Mouse (Mus musculus): Measurements from ENCODE around the gene Elof1. TPM values are rescaled to one million over a fixed set of nuclear protein-coding genes. Genes with fewer than 3 reads are reported as not detected.

The Elof1 gene
- polyA plus RNA-seq, 2 experiments = 59.5 to 102 TPM

DNA sequence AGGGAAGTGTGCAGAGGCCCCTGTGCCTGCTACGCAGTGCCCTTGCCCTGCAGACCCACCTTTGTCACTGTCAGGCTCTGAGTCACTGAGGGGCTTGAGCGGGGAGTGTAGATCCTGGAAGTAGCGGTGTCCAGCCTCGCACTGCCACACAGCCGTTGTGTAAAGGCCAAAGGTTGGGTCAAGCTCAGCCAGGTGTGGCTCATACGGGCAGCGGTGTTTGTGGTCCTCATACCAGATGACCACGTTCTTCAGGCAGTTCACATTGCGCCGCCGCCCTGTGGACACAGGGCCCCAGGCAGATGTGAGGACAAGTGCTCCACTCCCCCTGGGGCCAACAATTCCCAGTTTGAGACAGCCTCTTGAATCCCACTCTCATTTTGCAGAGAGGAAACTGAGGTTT lies 51.3 kb downstream of the Elof1 start:
- no peak for DNase-seq (ENCODE audit: low read depth in 3 of 3, low spot score in 3 of 3)
- Histone ChIP-seq H3K27ac (no peak overlapping the region), H3K4me2 (ENCODE audit: low read depth) (no peak overlapping the region), H3K4me3 (ENCODE audit: insufficient read depth in 1 of 2, low read depth in 2 of 2, low read length in 2 of 2) (no peak overlapping the region), H3K9ac (replicated peaks) (no peak overlapping the region), H3K36me3 (replicated peaks; ENCODE audit: control insufficient read depth, insufficient read depth, low read depth) (peaks cover 9% of the 10 kb centered on the region), H3K4me1 (replicated peaks; ENCODE audit: control insufficient read depth in 2 of 2, insufficient read depth in 2 of 2, low read length in 1 of 2) (peaks cover 0 to 6% of the 10 kb centered on the region in 2 experiments; a peak in 2 of 4 replicates), H3K9me3 (ENCODE audit: control insufficient read depth, low read length) (no peaks in the 10 kb centered on the region), H3K27me3 (ENCODE audit: control insufficient read depth, insufficient read depth, low read length) (no peaks in the 10 kb centered on the region)
- TF ChIP-seq EP300 (IDR thresholded peaks at IDR 0.05; ENCODE audit: low read depth) (no peak), CTCF (IDR thresholded peaks at IDR 0.05; ENCODE audit: low read depth) (no peak)
- 85% methylated on average over 11 of the region's 11 CpGs for WGBS (ENCODE audit: insufficient replicate concordance)
- ATAC-seq (ENCODE audit: insufficient read depth) = no peak

GRCm38 (mm10) chr9:22064341-22064740 lies 52.6 kb downstream of the Elof1 start:
- no peak for ATAC-seq (ENCODE audit: insufficient read depth)
- Histone ChIP-seq H3K27me3 (ENCODE audit: control insufficient read depth, insufficient read depth, low read length) (no peaks in the 10 kb centered on the region), H3K36me3 (replicated peaks; ENCODE audit: control insufficient read depth, insufficient read depth, low read depth) (peaks cover 12% of the 10 kb centered on the region), H3K4me3 (ENCODE audit: insufficient read depth in 1 of 2, low read depth in 2 of 2, low read length in 2 of 2) (no peak overlapping the region), H3K27ac (no peak overlapping the region), H3K4me2 (ENCODE audit: low read depth) (no peak overlapping the region), H3K9ac (replicated peaks) (no peak overlapping the region), H3K9me3 (ENCODE audit: control insufficient read depth, low read length) (no peaks in the 10 kb centered on the region), H3K4me1 (replicated peaks; ENCODE audit: control insufficient read depth in 2 of 2, insufficient read depth in 2 of 2, low read length in 1 of 2) (no peaks in the 10 kb centered on the region)
- DNase-seq (ENCODE audit: low read depth in 3 of 3, low spot score in 3 of 3) = no peak
- WGBS (ENCODE audit: insufficient replicate concordance) = 62% methylated on average over 3 of the region's 3 CpGs
- no peak for TF ChIP-seq EP300 (IDR thresholded peaks at IDR 0.05; ENCODE audit: low read depth)
- TF ChIP-seq CTCF (IDR thresholded peaks at IDR 0.05; ENCODE audit: low read depth) = no peak

Small RNA genes lying within 50 kb of the gene (microRNA-seq; reads per million reads assigned to microRNA genes)
- not detected for gene Mir7084

Other genes with a start within 250 kb of the Elof1 start
- gene Rab3d, start 199.0 kb downstream of the Elof1 start, polyA plus RNA-seq (2012; rRNA removed) = 6.7 and 10.3 TPM in 2 replicates
- 6.4 and 6.5 TPM in 2 replicates for gene Rab3d, start 199.0 kb downstream of the Elof1 start, polyA plus RNA-seq (2014; fragmentation: Nextera tagmentation; extraction: Ambion mirVana)
- 1.2 and 1.4 TPM in 2 replicates for gene Ccdc159, start 189.7 kb downstream of the Elof1 start, polyA plus RNA-seq (2012; rRNA removed)
- gene Ccdc159, start 189.7 kb downstream of the Elof1 start, polyA plus RNA-seq (2014; fragmentation: Nextera tagmentation; extraction: Ambion mirVana) = 0.52 and 0.58 TPM in 2 replicates
- 37.5 and 61.5 TPM in 2 replicates for gene Tmem205, start 189.6 kb downstream of the Elof1 start, polyA plus RNA-seq (2012; rRNA removed)
- 106 and 110 TPM in 2 replicates for gene Tmem205, start 189.6 kb downstream of the Elof1 start, polyA plus RNA-seq (2014; fragmentation: Nextera tagmentation; extraction: Ambion mirVana)
- 2.6 and 3.9 TPM in 2 replicates for gene Plppr2, start 180.1 kb downstream of the Elof1 start, polyA plus RNA-seq (2012; rRNA removed)
- 0.99 and 1.3 TPM in 2 replicates for gene Plppr2, start 180.1 kb downstream of the Elof1 start, polyA plus RNA-seq (2014; fragmentation: Nextera tagmentation; extraction: Ambion mirVana)
- gene Swsap1, start 161.4 kb downstream of the Elof1 start, polyA plus RNA-seq (2012; rRNA removed) = 1.4 TPM in 2 replicates
- gene Swsap1, start 161.4 kb downstream of the Elof1 start, polyA plus RNA-seq (2014; fragmentation: Nextera tagmentation; extraction: Ambion mirVana) = 3.5 and 3.6 TPM in 2 replicates
- gene Epor, start 153.7 kb downstream of the Elof1 start, polyA plus RNA-seq (2012; rRNA removed) = 146 and 180 TPM in 2 replicates
- 82.6 and 96.5 TPM in 2 replicates for gene Epor, start 153.7 kb downstream of the Elof1 start, polyA plus RNA-seq (2014; fragmentation: Nextera tagmentation; extraction: Ambion mirVana)
- 0.19 and 0.24 TPM in 2 replicates for gene Rgl3, start 127.7 kb downstream of the Elof1 start, polyA plus RNA-seq (2012; rRNA removed)
- 0.27 TPM in 1 of 2 replicates, not detected in the other for gene Rgl3, start 127.7 kb downstream of the Elof1 start, polyA plus RNA-seq (2014; fragmentation: Nextera tagmentation; extraction: Ambion mirVana)
- 0.02 and 0.06 TPM in 2 replicates for gene Ccdc151, start 114.5 kb downstream of the Elof1 start, polyA plus RNA-seq (2012; rRNA removed)
- not detected in 2 replicates for gene Ccdc151, start 114.5 kb downstream of the Elof1 start, polyA plus RNA-seq (2014; fragmentation: Nextera tagmentation; extraction: Ambion mirVana)
- gene Prkcsh, start 114.4 kb downstream of the Elof1 start, polyA plus RNA-seq (2012; rRNA removed) = 31.5 and 45.1 TPM in 2 replicates
- gene Prkcsh, start 114.4 kb downstream of the Elof1 start, polyA plus RNA-seq (2014; fragmentation: Nextera tagmentation; extraction: Ambion mirVana) = 29.2 and 31.2 TPM in 2 replicates
- gene Elavl3, start 65.1 kb downstream of the Elof1 start, polyA plus RNA-seq (2012; rRNA removed) = 0.01 and 0.22 TPM in 2 replicates
- not detected in 2 replicates for gene Elavl3, start 65.1 kb downstream of the Elof1 start, polyA plus RNA-seq (2014; fragmentation: Nextera tagmentation; extraction: Ambion mirVana)
- not detected in 2 replicates for gene Gm49318, start 45.9 kb downstream of the Elof1 start, polyA plus RNA-seq (2012; rRNA removed)
- gene Gm49318, start 45.9 kb downstream of the Elof1 start, polyA plus RNA-seq (2014; fragmentation: Nextera tagmentation; extraction: Ambion mirVana) = not detected in 2 replicates
- gene Zfp653, start 45.8 kb downstream of the Elof1 start, polyA plus RNA-seq (2012; rRNA removed) = 6.6 and 8.0 TPM in 2 replicates
- gene Zfp653, start 45.8 kb downstream of the Elof1 start, polyA plus RNA-seq (2014; fragmentation: Nextera tagmentation; extraction: Ambion mirVana) = 2.4 and 3.1 TPM in 2 replicates
- gene Ecsit, start 31.7 kb downstream of the Elof1 start, polyA plus RNA-seq (2012; rRNA removed) = 14.6 and 14.7 TPM in 2 replicates
- 16.8 and 19.9 TPM in 2 replicates for gene Ecsit, start 31.7 kb downstream of the Elof1 start, polyA plus RNA-seq (2014; fragmentation: Nextera tagmentation; extraction: Ambion mirVana)
- 0.17 and 0.91 TPM in 2 replicates for gene Cnn1, start 18.0 kb downstream of the Elof1 start, polyA plus RNA-seq (2012; rRNA removed)
- gene Cnn1, start 18.0 kb downstream of the Elof1 start, polyA plus RNA-seq (2014; fragmentation: Nextera tagmentation; extraction: Ambion mirVana) = 0.09 and 0.44 TPM in 2 replicates
- 181 and 203 TPM in 2 replicates for gene Acp5, start 18.5 kb upstream of the Elof1 start, polyA plus RNA-seq (2012; rRNA removed)
- gene Acp5, start 18.5 kb upstream of the Elof1 start, polyA plus RNA-seq (2014; fragmentation: Nextera tagmentation; extraction: Ambion mirVana) = 195 and 196 TPM in 2 replicates
- gene Pigyl, start 39.7 kb upstream of the Elof1 start, polyA plus RNA-seq (2012; rRNA removed) = 17.5 and 26.4 TPM in 2 replicates
- gene Pigyl, start 39.7 kb upstream of the Elof1 start, polyA plus RNA-seq (2014; fragmentation: Nextera tagmentation; extraction: Ambion mirVana) = 41.5 and 42.1 TPM in 2 replicates
- gene Zfp872, start 70.9 kb upstream of the Elof1 start, polyA plus RNA-seq (2012; rRNA removed) = not detected in 2 replicates
- not detected in 2 replicates for gene Zfp872, start 70.9 kb upstream of the Elof1 start, polyA plus RNA-seq (2014; fragmentation: Nextera tagmentation; extraction: Ambion mirVana)
- gene Zfp809, start 108.5 kb upstream of the Elof1 start, polyA plus RNA-seq (2012; rRNA removed) = 2.8 and 4.7 TPM in 2 replicates
- gene Zfp809, start 108.5 kb upstream of the Elof1 start, polyA plus RNA-seq (2014; fragmentation: Nextera tagmentation; extraction: Ambion mirVana) = 6.0 and 6.5 TPM in 2 replicates
- 0.35 and 0.63 TPM in 2 replicates for gene Zfp599, start 142.7 kb upstream of the Elof1 start, polyA plus RNA-seq (2012; rRNA removed)
- 1.5 and 1.9 TPM in 2 replicates for gene Zfp599, start 142.7 kb upstream of the Elof1 start, polyA plus RNA-seq (2014; fragmentation: Nextera tagmentation; extraction: Ambion mirVana)
- gene Zfp810, start 190.5 kb upstream of the Elof1 start, polyA plus RNA-seq (2012; rRNA removed) = 1.5 and 2.2 TPM in 2 replicates
- gene Zfp810, start 190.5 kb upstream of the Elof1 start, polyA plus RNA-seq (2014; fragmentation: Nextera tagmentation; extraction: Ambion mirVana) = 1.9 and 2.0 TPM in 2 replicates